Mouse (Mus musculus): ENCODE results near the gene Rb1.
A peak's percentile ranks its signal among the peaks of the same experiment; 100 is the strongest.

Rb1 gene

GRCm38 (mm10) chr14:73199058-73199457, 126.6 kb downstream of the Rb1 start:
- DNase-seq = no peak

- DNase-seq = no peak
These were observed 138.7 kb downstream of the Rb1 start for GRCm38 (mm10) chr14:73186875-73187274.

GRCm38 (mm10) chr14:73181144-73181543, 144.5 kb downstream of the Rb1 start:
- DNase-seq = no peak

GRCm38 (mm10) chr14:73180671-73181070, 145.0 kb downstream of the Rb1 start:
- DNase-seq = no peak

- DNase-seq = no peak
These were observed 146.4 kb downstream of the Rb1 start for GRCm38 (mm10) chr14:73179221-73179681.

GRCm38 (mm10) chr14:73177961-73178360, 147.7 kb downstream of the Rb1 start:
- DNase-seq = no peak

- no peak for DNase-seq
These were observed 149.4 kb downstream of the Rb1 start for GRCm38 (mm10) chr14:73176266-73176665.

GRCm38 (mm10) chr14:73175814-73176213, 149.8 kb downstream of the Rb1 start:
- peak; percentile 59 for DNase-seq

GRCm38 (mm10) chr14:73175031-73175430, 150.6 kb downstream of the Rb1 start:
- DNase-seq = no peak

GRCm38 (mm10) chr14:73174091-73174995, 151.3 kb downstream of the Rb1 start:
- no peak for DNase-seq

- no peak for DNase-seq
These were observed 152.0 kb downstream of the Rb1 start for GRCm38 (mm10) chr14:73173662-73174061.

- no peak for DNase-seq
These were observed 153.2 kb downstream of the Rb1 start for GRCm38 (mm10) chr14:73172196-73173011.

GRCm38 (mm10) chr14:73169926-73170844, 155.4 kb downstream of the Rb1 start:
- no peak for DNase-seq

GRCm38 (mm10) chr14:73168605-73169004, 157.0 kb downstream of the Rb1 start:
- no peak for DNase-seq

- no peak for DNase-seq
These were observed 160.5 kb downstream of the Rb1 start for GRCm38 (mm10) chr14:73165136-73165535.

- DNase-seq = no peak
These were observed 162.1 kb downstream of the Rb1 start for GRCm38 (mm10) chr14:73163363-73163998.

- no peak for DNase-seq
These were observed 163.3 kb downstream of the Rb1 start for GRCm38 (mm10) chr14:73162192-73162800.

- DNase-seq = no peak
These were observed 164.3 kb downstream of the Rb1 start for GRCm38 (mm10) chr14:73161303-73161702.

GRCm38 (mm10) chr14:73148125-73148524, 177.5 kb downstream of the Rb1 start:
- no peak for DNase-seq

GRCm38 (mm10) chr14:73146721-73147120, 178.9 kb downstream of the Rb1 start:
- no peak for DNase-seq

GRCm38 (mm10) chr14:73145531-73145930, 180.1 kb downstream of the Rb1 start:
- no peak for DNase-seq

Measured in thymus, postnatal 14 days (tissue).